Mouse (Mus musculus) T-cell, adult 2 months (primary cell): ENCODE data around the gene Krtap1-4.
"Not testable (repeated sequence)": the region's sequence is repeated elsewhere in the genome, so short reads cannot be mapped to it uniquely, and the experiment has no call there.

ENCODE experiments used
- DNase-seq: peaks from one replicate; pipeline ENCODE4 v3.0.0; 2022; ENCODE audit warnings: low spot score

Krtap1-4 gene

GRCm38 (mm10) chr11:99583245-99583704 lies at the start of gene Krtap1-4:
Krtap1-4 (minus strand) TSS chr11:99583654.
- no peak for DNase-seq

- DNase-seq = no peak
Observed at GRCm38 (mm10) chr11:99630890-99631289, 47.4 kb upstream of the Krtap1-4 start.

- DNase-seq = no peak
Observed at GRCm38 (mm10) chr11:99628138-99628537, 44.7 kb upstream of the Krtap1-4 start, which contains the start of gene Krtap4-1. Krtap4-1 (minus strand) TSS chr11:99628238.

GRCm38 (mm10) chr11:99620335-99620734 lies 36.9 kb upstream of the Krtap1-4 start, which contains the start of gene Gm11562:
Gm11562 (minus strand) TSS chr11:99620435.
- DNase-seq = no peak

- no peak for DNase-seq
Observed at GRCm38 (mm10) chr11:99614796-99615363, 31.4 kb upstream of the Krtap1-4 start, which contains the start of gene Krtap2-4. Krtap2-4 (minus strand) TSS chr11:99614846.

GRCm38 (mm10) chr11:99610089-99610488 lies 26.6 kb upstream of the Krtap1-4 start, which contains the start of gene Gm11937:
Gm11937 (minus strand) TSS chr11:99610189.
- not testable (repeated sequence) for DNase-seq

GRCm38 (mm10) chr11:99609126-99609525 lies 25.7 kb upstream of the Krtap1-4 start:
- no peak for DNase-seq

GRCm38 (mm10) chr11:99603208-99603607 lies 19.8 kb upstream of the Krtap1-4 start, which contains the start of gene Gm11938:
Gm11938 (minus strand) TSS chr11:99603308.
- DNase-seq = not testable (repeated sequence)

GRCm38 (mm10) chr11:99597742-99598141 lies 14.3 kb upstream of the Krtap1-4 start, which contains the start of gene Krtap9-3:
Krtap9-3 (minus strand) TSS chr11:99598105.
- DNase-seq = not testable (repeated sequence)

- no peak for DNase-seq
Observed at GRCm38 (mm10) chr11:99590981-99591380, 7.5 kb upstream of the Krtap1-4 start, which contains the start of gene Krtap1-3. Krtap1-3 (minus strand) TSS chr11:99591339.

GRCm38 (mm10) chr11:99585096-99585495 lies 1.6 kb upstream of the Krtap1-4 start:
- DNase-seq = no peak

GRCm38 (mm10) chr11:99581564-99581963 lies 1.9 kb downstream of the Krtap1-4 start:
- no peak for DNase-seq

GRCm38 (mm10) chr11:99581051-99581450 lies 2.4 kb downstream of the Krtap1-4 start:
- no peak for DNase-seq

GRCm38 (mm10) chr11:99580636-99581035 lies 2.8 kb downstream of the Krtap1-4 start, which contains the start of gene Krtap1-5:
Krtap1-5 (minus strand) TSS chr11:99581016.
- no peak for DNase-seq

- peak; percentile 33 for DNase-seq
Observed at GRCm38 (mm10) chr11:99574106-99574505, 9.3 kb downstream of the Krtap1-4 start.

GRCm38 (mm10) chr11:99573164-99573563 lies 10.3 kb downstream of the Krtap1-4 start:
- DNase-seq = no peak

- no peak for DNase-seq
Observed at GRCm38 (mm10) chr11:99566530-99566929, 16.9 kb downstream of the Krtap1-4 start, which contains the start of gene Krtap3-1. Krtap3-1 (minus strand) TSS chr11:99566630.

- DNase-seq = no peak
Observed at GRCm38 (mm10) chr11:99562580-99562979, 20.9 kb downstream of the Krtap1-4 start.

GRCm38 (mm10) chr11:99559366-99559765 lies 24.1 kb downstream of the Krtap1-4 start, which contains the start of gene Gm11939:
Gm11939 (minus strand) TSS chr11:99559466.
- DNase-seq = no peak

- no peak for DNase-seq
Observed at GRCm38 (mm10) chr11:99557976-99558745, 25.3 kb downstream of the Krtap1-4 start.

- no peak for DNase-seq
Observed at GRCm38 (mm10) chr11:99556753-99557152, 26.7 kb downstream of the Krtap1-4 start, which contains the start of gene Krtap3-2. Krtap3-2 (minus strand) TSS chr11:99556853.

- DNase-seq = no peak
Observed at GRCm38 (mm10) chr11:99556195-99556594, 27.3 kb downstream of the Krtap1-4 start.
